In genomic region chr11:105492392-105492791, GRCm38 (mm10) we compare ENCODE assay signal across 23 mouse cellular contexts. TPM values are rescaled to one million over a fixed set of nuclear protein-coding genes. Genes with fewer than 3 reads are reported as not detected.
"Had no signal": no experiment of that assay in that cellular context is flagged by ENCODE, and none has a peak within 500 bp of the region (broad histone marks: within the 10 kb centered on the region; RNA-seq: fewer than 3 reads in every experiment).

No protein-coding gene starts in this region.

- H3K4me3 ChIP-seq: intestine, embryonic 15.5 days; kidney, embryonic 15.5 days; limb, embryonic 12.5 days; limb, embryonic 15.5 days; lung, embryonic 15.5 days; midbrain, embryonic 10.5 days; neural tube, embryonic 13.5 days had no signal

- H3K9ac ChIP-seq: intestine, embryonic 15.5 days; kidney, embryonic 15.5 days; limb, embryonic 12.5 days; limb, embryonic 15.5 days; liver, embryonic 14.5 days; liver, postnatal 0 days; lung, embryonic 15.5 days; neural tube, embryonic 13.5 days had no signal

- H3K4me2 ChIP-seq: intestine, embryonic 15.5 days; kidney, embryonic 15.5 days; limb, embryonic 12.5 days; limb, embryonic 15.5 days; liver, embryonic 11.5 days; lung, embryonic 15.5 days; neural tube, embryonic 13.5 days had no signal

- H3K36me3 ChIP-seq: intestine, embryonic 15.5 days; kidney, embryonic 15.5 days; limb, embryonic 12.5 days; limb, embryonic 15.5 days; lung, embryonic 15.5 days; midbrain, embryonic 10.5 days; neural tube, embryonic 13.5 days had no signal

- DNase-seq: kidney, adult 11 months; kidney, adult 8-10 months; kidney, postnatal 14 days; kidney, postnatal 4 days; left cerebral cortex, postnatal 4 days; liver, postnatal 0 days; midbrain, embryonic 14.5 days; thymus, adult 18-20 months; thymus, postnatal 36 days had no signal

- H3K27me3 ChIP-seq: intestine, embryonic 15.5 days; kidney, embryonic 15.5 days; limb, embryonic 12.5 days; limb, embryonic 15.5 days; lung, embryonic 15.5 days; neural tube, embryonic 13.5 days had no signal

- ATAC-seq: intestine, embryonic 15.5 days; liver, postnatal 0 days had no signal

- H3K27ac ChIP-seq: intestine, embryonic 15.5 days; kidney, embryonic 15.5 days; limb, embryonic 12.5 days; limb, embryonic 15.5 days; liver, embryonic 14.5 days; lung, embryonic 15.5 days; midbrain, embryonic 10.5 days; neural tube, embryonic 13.5 days had no signal

- H3K9me3 ChIP-seq: intestine, embryonic 15.5 days; kidney, embryonic 15.5 days; limb, embryonic 12.5 days; limb, embryonic 15.5 days; lung, embryonic 15.5 days; midbrain, embryonic 10.5 days; neural tube, embryonic 13.5 days had no signal

RNA-seq across cellular contexts. Expression of gene March10, which starts 35.9 kb away (rescaled TPM):
- total RNA-seq: megakaryocyte progenitor cell, adult 5-6 weeks had no signal
- polyA plus RNA-seq: intestine, embryonic 15.5 days; limb, embryonic 12.5 days; limb, embryonic 15.5 days; liver, embryonic 11.5 days; liver, embryonic 14.5 days; liver, postnatal 0 days; midbrain, embryonic 10.5 days; neural tube, embryonic 13.5 days; small intestine, adult 2 months; spleen, adult 2 months; stomach, embryonic 16.5 days; urinary bladder, adult 2 months had no signal
